Mouse (Mus musculus) embryonic facial prominence, embryonic 14.5 days (tissue): ENCODE data around the gene Snx33. TPM values are rescaled to one million over a fixed set of nuclear protein-coding genes. Genes with fewer than 3 reads are reported as not detected.

Experiments used
- ATAC-seq: fragments of 200-750 bp; cut with Nextera tagmentation; 2 replicates; pipeline ENCODE4 v1.8.0; 2017; ENCODE audit warnings: low read depth, moderate number of reproducible peaks, moderate TSS enrichment
- DNase-seq: peaks from one replicate; pipeline ENCODE4 v3.0.0-alpha.2; 2015; ENCODE audit warnings: low spot score
- H3K27ac ChIP-seq: fragments of 300-500 bp; sonication (generic); replicated peaks from 2 replicates; pipeline ENCODE4 v1.5.1; 2014; ENCODE audit warnings: low read depth, mild to moderate bottlenecking, low read length, moderate library complexity
- H3K27me3 ChIP-seq: fragments of 300-500 bp; sonication (generic); replicated peaks from 2 replicates; pipeline ENCODE4 v1.6.1; 2014; ENCODE audit warnings: low read length; ENCODE audit not compliant: control insufficient read depth, insufficient read depth
- H3K36me3 ChIP-seq: fragments of 300-500 bp; sonication (generic); 2 replicates; pipeline ENCODE4 v1.6.1; 2014; ENCODE audit warnings: low read length, mixed read lengths; ENCODE audit not compliant: control insufficient read depth, insufficient read depth
- H3K4me1 ChIP-seq: fragments of 300-500 bp; sonication (generic); 2 replicates; pipeline ENCODE4 v1.6.1; 2014; ENCODE audit warnings: antibody characterized with exemption, low read length; ENCODE audit not compliant: control insufficient read depth, insufficient read depth
- H3K4me2 ChIP-seq: fragments of 300-500 bp; sonication (generic); 2 replicates; pipeline ENCODE4 v1.6.1; 2014; ENCODE audit warnings: low read depth, mild to moderate bottlenecking, low read length, moderate library complexity, mixed read lengths
- H3K4me3 ChIP-seq: fragments of 300-500 bp; sonication (generic); 2 replicates; pipeline ENCODE4 v1.5.1; 2014; ENCODE audit warnings: low read depth, mild to moderate bottlenecking, low read length
- H3K9ac ChIP-seq: fragments of 300-500 bp; sonication (generic); 2 replicates; pipeline ENCODE4 v1.6.1; 2014; ENCODE audit warnings: low read depth, mild to moderate bottlenecking, low read length, moderate library complexity, mixed read lengths
- H3K9me3 ChIP-seq: fragments of 300-500 bp; sonication (generic); 2 replicates; pipeline ENCODE4 v1.6.1; 2016; ENCODE audit warnings: low read length; ENCODE audit not compliant: control insufficient read depth
- WGBS: fragments of 180-500 bp; shearing (Covaris S2); extraction: QIAGEN DNeasy Blood & Tissue Kit; methylation state at CpG from one replicate; pipeline ENCODE4 v1.1.7; 2014; 5-methylcytosine and 5-hydroxymethylcytosine counted together
- polyA plus RNA-seq: library from polyadenylated mRNA; unstranded; fragments of >200 nt; fragmentation: Nextera tagmentation; extraction: Ambion mirVana; gene quantifications from 2 replicates; pipeline ENCODE4 v1.2.1, GENCODE M21; 2014

Snx33 gene
- polyA plus RNA-seq, 1 experiment from 2014 or later, result 7.8 TPM

- ATAC-seq, result peak; percentile 59
- H3K4me3 ChIP-seq, result no peak overlapping the region
These were observed 46.6 kb downstream of the Snx33 start for GRCm38 (mm10) chr9:56881539-56882082.

GRCm38 (mm10) chr9:56880790-56881189, 47.4 kb downstream of the Snx33 start:
- 40% methylated on average over 9 of the region's 9 CpGs for WGBS
- H3K4me2 ChIP-seq, result no peak overlapping the region
- H3K36me3 ChIP-seq, result peaks cover 19% of the 10 kb centered on the region; the same call in 1 of the 2 replicates
- 0 out of 2 replicates have a peak overlapping the region, but pooled peaks have one; percentile 27 for H3K9ac ChIP-seq
- H3K4me1 ChIP-seq, result peaks cover 9% of the 10 kb centered on the region; the same call in 1 of the 2 replicates
- peak; percentile 45 for ATAC-seq
- H3K9me3 ChIP-seq, result no peaks in the 10 kb centered on the region
- peak overlapping the region; percentile 76 for H3K27ac ChIP-seq
- peak; percentile 67 for DNase-seq
- no peaks in the 10 kb centered on the region for H3K27me3 ChIP-seq
- no peak overlapping the region for H3K4me3 ChIP-seq

More at GRCm38 (mm10) chr9:56881539-56882082, 46.6 kb downstream of the Snx33 start:
- Histone ChIP-seq H3K9ac (no peak overlapping the region), H3K27me3 (no peaks in the 10 kb centered on the region), H3K4me1 (peaks cover 6% of the 10 kb centered on the region; the same call in 1 of the 2 replicates), H3K4me2 (no peak overlapping the region), H3K27ac (peak overlapping the region; percentile 76), H3K9me3 (no peaks in the 10 kb centered on the region), H3K36me3 (peaks cover 27% of the 10 kb centered on the region)
- peak; percentile 72 for DNase-seq
- 73% methylated on average over 3 of the region's 3 CpGs for WGBS

- WGBS, result 57% methylated on average over 5 of the region's 5 CpGs
- peak; percentile 53 for DNase-seq
- H3K9ac ChIP-seq, result no peak overlapping the region
- no peaks in the 10 kb centered on the region for H3K27me3 ChIP-seq
- no peak overlapping the region for H3K4me3 ChIP-seq
- H3K27ac ChIP-seq, result 0 out of 2 replicates have a peak overlapping the region, but pooled peaks have one; percentile 22
- no peak; the same call in 1 of the 2 replicates for ATAC-seq
- no peak overlapping the region for H3K4me2 ChIP-seq
- H3K9me3 ChIP-seq, result no peaks in the 10 kb centered on the region
- H3K4me1 ChIP-seq, result peaks cover 10% of the 10 kb centered on the region
- no peaks in the 10 kb centered on the region for H3K36me3 ChIP-seq
These were observed 50.9 kb downstream of the Snx33 start for GRCm38 (mm10) chr9:56877284-56877683.

GRCm38 (mm10) chr9:56876784-56877183, 51.4 kb downstream of the Snx33 start:
- H3K4me2 ChIP-seq, result no peak overlapping the region
- 32% methylated on average over 9 of the region's 9 CpGs for WGBS
- H3K27ac ChIP-seq, result peak overlapping the region; percentile 22; the same call in 1 of the 2 replicates
- no peaks in the 10 kb centered on the region for H3K36me3 ChIP-seq
- peak; percentile 77 for DNase-seq
- H3K27me3 ChIP-seq, result no peaks in the 10 kb centered on the region
- H3K4me3 ChIP-seq, result no peak overlapping the region
- peaks cover 13% of the 10 kb centered on the region for H3K4me1 ChIP-seq
- ATAC-seq, result peak; percentile 23
- no peaks in the 10 kb centered on the region for H3K9me3 ChIP-seq
- H3K9ac ChIP-seq, result no peak overlapping the region; the same call in 1 of the 2 replicates

- Histone ChIP-seq H3K4me1 (peaks cover 48% of the 10 kb centered on the region), H3K27me3 (no peaks in the 10 kb centered on the region), H3K4me3 (no peak overlapping the region), H3K9ac (no peak overlapping the region), H3K4me2 (no peak overlapping the region), H3K36me3 (no peaks in the 10 kb centered on the region), H3K27ac (no peak overlapping the region), H3K9me3 (no peaks in the 10 kb centered on the region)
- 61% methylated on average over 1 of the region's 1 CpGs for WGBS
- DNase-seq (no peak), ATAC-seq (no peak)
These were observed 55.1 kb downstream of the Snx33 start for GRCm38 (mm10) chr9:56873097-56873496.

- 74% methylated on average over 5 of the region's 5 CpGs for WGBS
- no peaks in the 10 kb centered on the region for H3K9me3 ChIP-seq
- ATAC-seq (no peak), DNase-seq (no peak)
- no peak overlapping the region for H3K4me2 ChIP-seq
- H3K4me3 ChIP-seq, result no peak overlapping the region
- H3K4me1 ChIP-seq, result peaks cover 56% of the 10 kb centered on the region
- no peaks in the 10 kb centered on the region for H3K36me3 ChIP-seq
- no peaks in the 10 kb centered on the region for H3K27me3 ChIP-seq
- H3K27ac ChIP-seq, result peak overlapping the region; percentile 39
- no peak overlapping the region for H3K9ac ChIP-seq
These were observed 55.9 kb downstream of the Snx33 start for GRCm38 (mm10) chr9:56872105-56872903.

GRCm38 (mm10) chr9:56871191-56871590, 57.0 kb downstream of the Snx33 start:
- no peaks in the 10 kb centered on the region for H3K36me3 ChIP-seq
- H3K27me3 ChIP-seq, result no peaks in the 10 kb centered on the region
- no peaks in the 10 kb centered on the region for H3K9me3 ChIP-seq
- ATAC-seq (no peak), DNase-seq (no peak)
- H3K4me2 ChIP-seq, result no peak overlapping the region
- H3K27ac ChIP-seq, result peak overlapping the region; percentile 39
- peaks cover 62% of the 10 kb centered on the region for H3K4me1 ChIP-seq
- 30% methylated on average over 5 of the region's 5 CpGs for WGBS
- H3K9ac ChIP-seq, result no peak overlapping the region
- no peak overlapping the region for H3K4me3 ChIP-seq

- Histone ChIP-seq H3K9me3 (no peaks in the 10 kb centered on the region), H3K36me3 (no peaks in the 10 kb centered on the region), H3K4me2 (no peak overlapping the region), H3K27me3 (no peaks in the 10 kb centered on the region), H3K9ac (no peak overlapping the region), H3K27ac (peak overlapping the region; percentile 39; the same call in 1 of the 2 replicates), H3K4me1 (peaks cover 65% of the 10 kb centered on the region), H3K4me3 (no peak overlapping the region)
- DNase-seq, result no peak
- ATAC-seq, result no peak
- WGBS, result 62% methylated on average over 10 of the region's 10 CpGs
These were observed 57.4 kb downstream of the Snx33 start for GRCm38 (mm10) chr9:56870778-56871177.
